Mouse (Mus musculus) CH12.LX (cell line): Measurements from ENCODE around the gene Lemd2. TPM values are rescaled to one million over a fixed set of nuclear protein-coding genes. Genes with fewer than 3 reads are reported as not detected.

ENCODE experiments used
- DNase-seq: peaks from one replicate; pipeline ENCODE4 v3.0.0-alpha.2; 2013; ENCODE audit errors: extremely low read depth
- H3K27ac ChIP-seq: 2 replicates; pipeline ENCODE4 v1.5.1; 2012; ENCODE audit warnings: low read depth, mild to moderate bottlenecking, control low read depth, moderate library complexity; ENCODE audit not compliant: insufficient read depth
- H3K27me3 ChIP-seq: replicated peaks from 2 replicates; pipeline ENCODE3; 2012; ENCODE audit warnings: inconsistent platforms
- H3K36me3 ChIP-seq, 2 experiments: replicated peaks in 1 of 2; 2 replicates each; pipeline versions ENCODE3 to v1.6.1; 2012; ENCODE audit warnings: inconsistent platforms in 1 of 2, low read length in 1 of 2, mild to moderate bottlenecking in 1 of 2, mixed read lengths in 1 of 2, moderate library complexity in 1 of 2; ENCODE audit not compliant: control insufficient read depth in 1 of 2, insufficient read depth in 1 of 2
- H3K4me1 ChIP-seq, 2 experiments: 2 replicates each; pipeline ENCODE4 v1.6.1; 2012; ENCODE audit warnings: inconsistent platforms in 1 of 2, moderate library complexity in 1 of 2; ENCODE audit not compliant: insufficient read depth in 2 of 2, control insufficient read depth in 1 of 2
- H3K4me2 ChIP-seq: 2 replicates; pipeline ENCODE4 v1.6.1; 2012; ENCODE audit warnings: low read depth, mild to moderate bottlenecking, control low read depth; ENCODE audit not compliant: poor library complexity, insufficient read depth, severe bottlenecking
- H3K4me3 ChIP-seq, 3 experiments: fragments of 150-350 bp in 1 of 3; sonication (generic) in 1 of 3; replicated peaks in 1 of 3; 2 replicates each; pipeline versions ENCODE3 to v1.5.1; 2011 to 2012; ENCODE audit warnings: low read depth in 2 of 3, low read length in 2 of 3, mild to moderate bottlenecking in 2 of 3, moderate library complexity in 2 of 3, control low read depth in 1 of 3, improper control_type of control experiment in 1 of 3, inconsistent platforms in 1 of 3, mixed read lengths in 1 of 3; ENCODE audit not compliant: poor library complexity in 1 of 3
- H3K79me2 ChIP-seq: replicated peaks from 2 replicates; pipeline ENCODE4 v1.6.1; 2012; ENCODE audit warnings: mild to moderate bottlenecking, moderate library complexity; ENCODE audit not compliant: control insufficient read depth, poor library complexity, insufficient read depth, severe bottlenecking; ENCODE audit errors: extremely low read depth
- H3K9ac ChIP-seq: 2 replicates; pipeline ENCODE4 v1.6.1; 2012; ENCODE audit warnings: low read depth, mild to moderate bottlenecking, control low read depth, moderate library complexity; ENCODE audit not compliant: insufficient read depth
- H3K9me3 ChIP-seq: replicated peaks from 2 replicates; pipeline ENCODE3; 2012; ENCODE audit warnings: low read length, inconsistent platforms, mixed read lengths
- BHLHE40 ChIP-seq: IDR thresholded peaks from 2 replicates; pipeline ENCODE4 v1.6.1; 2011; ENCODE audit warnings: mild to moderate bottlenecking, low read depth, low read length, improper control_type of control experiment
- CHD1 ChIP-seq: IDR thresholded peaks from 2 replicates; pipeline ENCODE4 v1.6.1; 2012; ENCODE audit warnings: low read depth, low read length, improper control_type of control experiment, inconsistent platforms
- CHD2 ChIP-seq: IDR thresholded peaks from 2 replicates; pipeline ENCODE4 v1.6.1; 2011; ENCODE audit warnings: low read length, improper control_type of control experiment
- CTCF ChIP-seq, 2 experiments: IDR thresholded peaks in 1 of 2; conservative IDR thresholded peaks in 1 of 2; 2 replicates each; pipeline ENCODE4 v1.5.1; 2011 to 2012; ENCODE audit warnings: low read depth in 2 of 2, low read length in 2 of 2, improper control_type of control experiment in 1 of 2, inconsistent platforms in 1 of 2, mild to moderate bottlenecking in 1 of 2, moderate library complexity in 1 of 2
- ELF1 ChIP-seq: IDR thresholded peaks from 2 replicates; pipeline ENCODE4 v1.6.1; 2014; ENCODE audit warnings: low read depth, mild to moderate bottlenecking, inconsistent platforms, low read length, improper control_type of control experiment
- EP300 ChIP-seq: IDR thresholded peaks from 2 replicates; pipeline ENCODE4 v1.6.1; 2011; ENCODE audit warnings: low read length, improper control_type of control experiment
- ETS1 ChIP-seq: conservative IDR thresholded peaks from 2 replicates; pipeline ENCODE4 v1.6.1; 2012; ENCODE audit warnings: low read depth, mild to moderate bottlenecking, inconsistent platforms, low read length, improper control_type of control experiment, moderate library complexity
- GABPA ChIP-seq: IDR thresholded peaks from 2 replicates; pipeline ENCODE4 v1.6.1; 2012; ENCODE audit warnings: low read depth, low read length, improper control_type of control experiment, inconsistent platforms; ENCODE audit not compliant: insufficient replicate concordance
- HCFC1 ChIP-seq: IDR thresholded peaks from 2 replicates; pipeline ENCODE4 v1.6.1; 2012; ENCODE audit warnings: low read depth, mild to moderate bottlenecking, inconsistent platforms, low read length, improper control_type of control experiment
- IRF4 ChIP-seq: IDR thresholded peaks from 2 replicates; pipeline ENCODE4 v1.6.1; 2014; ENCODE audit warnings: low read depth, mild to moderate bottlenecking, inconsistent platforms, low read length, improper control_type of control experiment
- JUN ChIP-seq: IDR thresholded peaks from 2 replicates; pipeline ENCODE4 v1.6.1; 2011; ENCODE audit warnings: low read depth, mild to moderate bottlenecking, low read length, improper control_type of control experiment, moderate library complexity; ENCODE audit not compliant: insufficient read depth
- JUND ChIP-seq: conservative IDR thresholded peaks from 2 replicates; pipeline ENCODE4 v1.6.1; 2011; ENCODE audit warnings: low read depth, low read length, improper control_type of control experiment
- KAT2A ChIP-seq: IDR thresholded peaks from 2 replicates; pipeline ENCODE4 v1.6.1; 2012; ENCODE audit warnings: low read length, improper control_type of control experiment, inconsistent platforms; ENCODE audit not compliant: insufficient replicate concordance
- MAFK ChIP-seq: IDR thresholded peaks from 2 replicates; pipeline ENCODE4 v1.6.1; 2011; ENCODE audit warnings: low read length, improper control_type of control experiment; ENCODE audit not compliant: insufficient replicate concordance
- MAX ChIP-seq: IDR thresholded peaks from 2 replicates; pipeline ENCODE4 v1.6.1; 2011; ENCODE audit warnings: low read length, improper control_type of control experiment
- MAZ ChIP-seq: IDR thresholded peaks from 2 replicates; pipeline ENCODE4 v1.6.1; 2012; ENCODE audit warnings: low read depth, mild to moderate bottlenecking, inconsistent platforms, low read length, improper control_type of control experiment, moderate library complexity
- MEF2A ChIP-seq: IDR thresholded peaks from 2 replicates; pipeline ENCODE4 v1.6.1; 2014; ENCODE audit warnings: low read depth, mild to moderate bottlenecking, inconsistent platforms, low read length, improper control_type of control experiment, borderline replicate concordance
- MXI1 ChIP-seq: IDR thresholded peaks from 2 replicates; pipeline ENCODE4 v1.6.1; 2011; ENCODE audit warnings: mild to moderate bottlenecking, low read depth, low read length, improper control_type of control experiment
- MYC ChIP-seq: IDR thresholded peaks from 2 replicates; pipeline ENCODE4 v1.6.1; 2011; ENCODE audit warnings: low read depth, mild to moderate bottlenecking, improper control_type of control experiment, low read length
- NELFE ChIP-seq: IDR thresholded peaks from 2 replicates; pipeline ENCODE4 v1.6.1; 2011; ENCODE audit warnings: low read depth, low read length, improper control_type of control experiment
- NRF1 ChIP-seq: IDR thresholded peaks from 2 replicates; pipeline ENCODE4 v1.6.1; 2014; ENCODE audit warnings: low read depth, mild to moderate bottlenecking, inconsistent platforms, low read length, improper control_type of control experiment, moderate library complexity
- PAX5 ChIP-seq: IDR thresholded peaks from 2 replicates; pipeline ENCODE4 v1.6.1; 2012; ENCODE audit warnings: low read length, inconsistent platforms, mixed read lengths
- POLR2A ChIP-seq: IDR thresholded peaks from 2 replicates; pipeline ENCODE4 v1.6.1; 2011; ENCODE audit warnings: low read depth, mild to moderate bottlenecking, improper control_type of control experiment, low read length
- POLR2AphosphoS2 ChIP-seq: IDR thresholded peaks from 2 replicates; pipeline ENCODE4 v1.6.1; 2011; ENCODE audit warnings: low read depth, low read length, improper control_type of control experiment
- RAD21 ChIP-seq: IDR thresholded peaks from 2 replicates; pipeline ENCODE4 v1.6.1; 2011; ENCODE audit warnings: low read depth, mild to moderate bottlenecking, low read length, improper control_type of control experiment, moderate library complexity
- RCOR1 ChIP-seq: conservative IDR thresholded peaks from 2 replicates; pipeline ENCODE4 v1.6.1; 2012; ENCODE audit warnings: low read depth, mild to moderate bottlenecking, inconsistent platforms, low read length, improper control_type of control experiment
- SIN3A ChIP-seq: IDR thresholded peaks from 2 replicates; pipeline ENCODE4 v1.6.1; 2012; ENCODE audit warnings: low read length, improper control_type of control experiment, inconsistent platforms
- SMC3 ChIP-seq: IDR thresholded peaks from 2 replicates; pipeline ENCODE4 v1.6.1; 2011; ENCODE audit warnings: low read depth, low read length, improper control_type of control experiment
- TBP ChIP-seq: conservative IDR thresholded peaks from 2 replicates; pipeline ENCODE4 v1.6.1; 2011; ENCODE audit warnings: low read depth, low read length, improper control_type of control experiment
- TCF12 ChIP-seq: IDR thresholded peaks from 2 replicates; pipeline ENCODE4 v1.6.1; 2014; ENCODE audit warnings: low read depth, mild to moderate bottlenecking, inconsistent platforms, low read length, improper control_type of control experiment
- UBTF ChIP-seq: IDR thresholded peaks from 2 replicates; pipeline ENCODE4 v1.6.1; 2012; ENCODE audit warnings: low read depth, mild to moderate bottlenecking, inconsistent platforms, low read length, improper control_type of control experiment, moderate library complexity
- USF1 ChIP-seq: IDR thresholded peaks from 2 replicates; pipeline ENCODE4 v1.6.1; 2014; ENCODE audit warnings: low read depth, mild to moderate bottlenecking, inconsistent platforms, low read length, improper control_type of control experiment
- USF2 ChIP-seq: conservative IDR thresholded peaks from 2 replicates; pipeline ENCODE4 v1.6.1; 2011; ENCODE audit warnings: low read depth, low read length, improper control_type of control experiment
- ZC3H11A ChIP-seq: IDR thresholded peaks from 2 replicates; pipeline ENCODE4 v1.6.1; 2012; ENCODE audit warnings: low read depth, mild to moderate bottlenecking, inconsistent platforms, low read length, improper control_type of control experiment
- ZKSCAN1 ChIP-seq: IDR thresholded peaks from 2 replicates; pipeline ENCODE4 v1.6.1; 2012; ENCODE audit warnings: low read depth, inconsistent platforms, low read length, improper control_type of control experiment, borderline replicate concordance
- ZMIZ1 ChIP-seq: IDR thresholded peaks from 2 replicates; pipeline ENCODE4 v1.6.1; 2012; ENCODE audit warnings: low read depth, mild to moderate bottlenecking, inconsistent platforms, low read length, improper control_type of control experiment
- ZNF384 ChIP-seq: IDR thresholded peaks from 2 replicates; pipeline ENCODE4 v1.6.1; 2012; ENCODE audit warnings: low read depth, low read length, improper control_type of control experiment, inconsistent platforms
- dilution Hi-C: fragments of 300-500 bp; cut with MboI; formaldehyde crosslinking; loops from 2 replicates; pipeline ENCODE4 v1.14.3; 2020; ENCODE audit warnings: low sequenced_read_pairs; ENCODE audit not compliant: extremely low pct_unique_long_range_greater_than_20kb, extremely low pct_ligation_motif_present
- in situ Hi-C: fragments of 300-500 bp; cut with MboI; formaldehyde crosslinking; loops from 3 replicates; pipeline ENCODE4 v1.14.3; 2019; ENCODE audit warnings: low sequenced_read_pairs, low pct_ligation_motif_present, low pct_unique_long_range_greater_than_20kb, mixed read lengths
- polyA plus RNA-seq: library from polyadenylated mRNA; unstranded; fragments of >175 nt; gene quantifications from 2 replicates; pipeline ENCODE4 v1.2.1, GENCODE M21; 2012; ENCODE audit warnings: low read depth; ENCODE audit not compliant: insufficient read length
- total RNA-seq, 2 experiments: library from RNA; depleted of rRNA; stranded (reverse); fragments of 300-350 nt in 1 of 2; fragments of >200 nt in 1 of 2; gene quantifications; 2 replicates each; pipeline ENCODE4 v1.2.3; 2012 to 2014

Gene Lemd2
- total and polyA plus RNA-seq, 3 experiments = 15.1 to 28.8 (median 18.4) TPM

DNA sequence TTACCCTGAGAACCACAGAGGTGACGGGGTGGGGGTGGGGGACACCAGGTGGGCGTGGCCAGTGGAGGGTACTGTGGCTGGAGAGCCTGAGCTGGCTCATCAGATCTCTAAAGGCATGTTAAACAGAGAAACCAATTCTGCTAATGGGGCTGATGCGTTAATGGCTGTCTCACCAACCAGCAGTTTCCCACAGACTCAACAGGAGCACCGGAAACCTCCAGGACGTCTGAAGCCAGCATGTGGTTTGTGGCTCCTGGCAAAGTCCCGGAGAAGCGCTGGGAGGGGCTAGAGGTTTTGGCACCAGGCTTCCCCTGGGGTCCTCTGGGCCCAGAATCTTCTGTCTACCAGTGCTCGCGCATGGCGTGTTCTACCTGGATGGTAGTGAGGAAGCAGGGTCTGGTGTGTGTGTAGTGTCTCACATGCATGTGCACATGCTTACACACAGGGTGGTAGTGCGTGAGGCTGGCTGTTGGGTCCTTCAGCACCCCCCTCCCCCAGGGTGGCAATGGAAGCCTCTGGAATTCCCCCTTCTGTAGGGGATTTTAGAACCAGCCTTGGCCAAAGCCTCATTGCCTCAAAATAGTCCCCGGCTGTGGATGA, 24.5 kb downstream of the Lemd2 start:
- peaks cover 43 to 60% of the 10 kb centered on the region in 2 experiments for H3K4me1 ChIP-seq
- peaks cover 0 to 6% of the 10 kb centered on the region in 2 experiments for H3K36me3 ChIP-seq
- TF ChIP-seq ZKSCAN1 = no peak
- no peak; the same call in 1 of the 2 replicates for TF ChIP-seq ZNF384
- TF ChIP-seq RCOR1 = 0 out of 2 replicates have a peak, but pooled peaks have one; percentile 11
- peak; percentile 91 for TF ChIP-seq MYC
- TF ChIP-seq IRF4 = peak; percentile 46; the same call in 1 of the 2 replicates
- TF ChIP-seq MAX = peak; percentile 89
- TF ChIP-seq CHD1 = 0 out of 2 replicates have a peak, but pooled peaks have one; percentile 9
- peak; percentile 50; the same call in 1 of the 2 replicates for TF ChIP-seq POLR2A
- TF ChIP-seq ZC3H11A = no peak
- TF ChIP-seq ELF1 = no peak
- TF ChIP-seq POLR2AphosphoS2 = peak; percentile 13; the same call in 1 of the 2 replicates
- TF ChIP-seq NELFE = 0 out of 2 replicates have a peak, but pooled peaks have one; percentile 19
- TF ChIP-seq MEF2A = peak; percentile 93
- TF ChIP-seq ZMIZ1 = no peak
- TF ChIP-seq ETS1 = peak; percentile 74; the same call in 1 of the 2 replicates
- peak; percentile 97 for TF ChIP-seq BHLHE40
- TF ChIP-seq JUN = no peak
- TF ChIP-seq EP300 = peak; percentile 83
- no peak for TF ChIP-seq SMC3
- TF ChIP-seq MAFK = no peak; the same call in 1 of the 2 replicates
- TF ChIP-seq MXI1 = peak; percentile 81
- TF ChIP-seq JUND = no peak
- peak; percentile 43 for TF ChIP-seq CHD2
- no peak for TF ChIP-seq KAT2A
- no peak for TF ChIP-seq USF1
- no peak for TF ChIP-seq UBTF
- no peak; the same call in 1 of the 2 replicates for TF ChIP-seq HCFC1
- TF ChIP-seq CTCF (conservative IDR thresholded peaks at IDR 0.05 in 1 of 2, IDR thresholded peaks at IDR 0.05 in 1 of 2; ENCODE audit: low read depth in 2 of 2, low read length in 2 of 2) = no peak
- TF ChIP-seq USF2 = no peak
- peak; percentile 56 for TF ChIP-seq MAZ
- no peak; the same call in none of the 2 replicates for TF ChIP-seq RAD21
- TF ChIP-seq SIN3A = peak; percentile 35; the same call in 1 of the 2 replicates
- TF ChIP-seq GABPA = no peak
- peak; percentile 86 for TF ChIP-seq TCF12
- no peak; the same call in none of the 2 replicates for TF ChIP-seq TBP
- no peak for TF ChIP-seq PAX5
- TF ChIP-seq NRF1 = 0 out of 2 replicates have a peak, but pooled peaks have one; percentile 19
- peaks cover 5% of the 10 kb centered on the region for H3K9me3 ChIP-seq
- 0 out of 2 replicates have a peak, but pooled peaks cover 3% of the 10 kb centered on the region for H3K79me2 ChIP-seq
- DNase-seq = peak; percentile 86
- in situ Hi-C loops = loop anchor here (5.0 kb wide), 1 partner anchor 42 kb away; no protein-coding TSS in a partner anchor
- H3K4me3 ChIP-seq = peak overlapping the region; percentile 59 to 70 (median 60)
- dilution Hi-C loops = no loop called here
- peak overlapping the region; percentile 61 for H3K4me2 ChIP-seq
- peak overlapping the region; percentile 98 for H3K27ac ChIP-seq
- H3K9ac ChIP-seq = peak overlapping the region; percentile 78
- no peaks in the 10 kb centered on the region for H3K27me3 ChIP-seq
